ENCODE assay signal across 15 mouse cellular contexts in the genomic region with DNA sequence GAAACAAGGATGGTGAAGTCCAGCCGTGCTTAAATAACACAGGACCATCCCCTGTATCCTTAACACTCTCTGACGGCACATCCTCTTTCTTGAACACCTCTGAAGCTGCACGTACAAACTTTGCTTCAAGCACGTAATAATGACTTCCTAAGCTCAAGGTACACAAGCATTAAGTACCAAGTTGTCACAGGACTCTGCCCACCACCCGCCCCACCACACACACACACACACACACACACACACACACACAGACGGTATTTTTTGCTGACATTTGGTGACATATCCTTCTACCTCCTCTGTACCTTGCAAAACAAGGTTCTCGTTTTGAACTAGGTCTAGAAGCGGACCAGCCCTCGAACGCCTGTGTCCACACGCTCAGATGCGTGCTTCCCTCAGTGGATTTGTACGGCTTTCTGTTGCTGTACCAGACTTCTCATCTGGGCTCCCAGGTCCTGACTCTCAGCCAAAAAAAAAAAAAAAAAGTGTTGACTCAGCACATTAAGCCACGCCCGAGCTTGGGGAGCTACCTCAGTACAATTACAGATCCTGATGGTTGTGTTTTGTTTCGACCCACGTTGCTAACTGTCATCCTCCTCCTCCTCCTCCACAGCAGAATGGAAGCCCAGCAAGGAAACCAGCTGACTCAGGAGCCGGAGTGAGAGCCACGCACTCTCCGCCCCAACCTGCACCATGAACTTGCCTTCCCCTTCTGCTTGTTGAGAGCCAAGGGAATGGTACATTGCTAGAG.
A peak's percentile ranks its signal among the peaks of the same experiment; 100 is the strongest.
DNase-seq lines count a peak whose midpoint lies in the region; ATAC-seq and TF ChIP-seq lines count a peak whose summit lies in the region.
"Had no signal": no experiment of that assay in that cellular context is flagged by ENCODE, and none has a peak within 500 bp of the region (broad histone marks: within the 10 kb centered on the region; RNA-seq: fewer than 3 reads in every experiment).

No protein-coding gene starts in this region.

- H3K36me3 ChIP-seq in spleen, adult 2 months (ENCODE audit: control insufficient read depth, insufficient read depth, low read length), result no peaks in the 10 kb centered on the region; the same call in 1 of the 2 replicates
- peaks cover 10% of the 10 kb centered on the region; the same call in 1 of the 2 replicates for H3K36me3 ChIP-seq in small intestine, adult 2 months (ENCODE audit: control insufficient read depth, insufficient read depth, low read length)
- no peaks in the 10 kb centered on the region for H3K36me3 ChIP-seq in liver, embryonic 11.5 days (ENCODE audit: control insufficient read depth, insufficient read depth, low read length)
- H3K36me3 ChIP-seq: embryonic facial prominence, embryonic 15.5 days; neural tube, embryonic 15.5 days had no signal

- TF ChIP-seq CTCF in spleen, adult 2 months (IDR thresholded peaks at IDR 0.05; ENCODE audit: extremely low read depth, insufficient read depth, insufficient read length, insufficient replicate concordance), result no peak
- no peak for TF ChIP-seq CTCF in small intestine, adult 2 months (IDR thresholded peaks at IDR 0.05; ENCODE audit: extremely low read depth, insufficient read length, insufficient replicate concordance, low read depth, low read length)

- WGBS in spleen, adult 2 months, result 41% methylated on average over 20 of the region's 20 CpGs
- WGBS in small intestine, adult 2 months, result 62% methylated on average over 20 of the region's 20 CpGs
- WGBS in liver, embryonic 11.5 days, result 80% methylated on average over 20 of the region's 20 CpGs

- intact Hi-C loops in left cerebral cortex, postnatal 10 days (cut with DNase I), result no loop called here

- no peak for TF ChIP-seq POLR2A in spleen, adult 2 months (IDR thresholded peaks at IDR 0.05; ENCODE audit: low read depth, low read length)
- no peak for TF ChIP-seq POLR2A in small intestine, adult 2 months (IDR thresholded peaks at IDR 0.05; ENCODE audit: low read depth, low read length)

- H3K4me1 ChIP-seq in spleen, adult 2 months (ENCODE audit: control insufficient read depth, insufficient read depth, insufficient read length), result peaks cover 27% of the 10 kb centered on the region; the same call in 1 of the 2 replicates
- H3K4me1 ChIP-seq in small intestine, adult 2 months (ENCODE audit: control insufficient read depth, insufficient read depth, insufficient read length, low read length), result peaks cover 11% of the 10 kb centered on the region; the same call in 1 of the 2 replicates
- peaks cover 11% of the 10 kb centered on the region for H3K4me1 ChIP-seq in liver, embryonic 11.5 days (replicated peaks; ENCODE audit: control insufficient read depth, insufficient read depth, low read length)
- H3K4me1 ChIP-seq: neural tube, embryonic 15.5 days had no signal

- ATAC-seq in erythroblast, adult 5-6 weeks (replicated peaks; ENCODE audit: low FRiP score, poor library complexity, severe bottlenecking), result peak; percentile 67
- ATAC-seq in liver, embryonic 11.5 days (replicated peaks; ENCODE audit: low FRiP score), result no peak
- ATAC-seq: hindbrain, postnatal 0 days had no signal

- H3K9ac ChIP-seq in liver, embryonic 11.5 days (ENCODE audit: low read depth, low read length), result no peak overlapping the region
- H3K9ac ChIP-seq: embryonic facial prominence, embryonic 15.5 days; heart, embryonic 15.5 days; neural tube, embryonic 15.5 days had no signal

- H3K4me2 ChIP-seq in liver, embryonic 11.5 days, result no peak overlapping the region
- H3K4me2 ChIP-seq: embryonic facial prominence, embryonic 15.5 days; heart, embryonic 15.5 days; neural tube, embryonic 15.5 days had no signal

- no peak overlapping the region; the same call in 1 of the 2 replicates for H3K4me3 ChIP-seq in spleen, adult 2 months (ENCODE audit: extremely low read depth, insufficient read depth, insufficient read length)
- 0 out of 2 replicates have a peak overlapping the region, but pooled peaks have one; percentile 5 for H3K4me3 ChIP-seq in small intestine, adult 2 months (ENCODE audit: low read depth, low read length)
- H3K4me3 ChIP-seq in liver, embryonic 11.5 days (ENCODE audit: low read depth, low read length), result no peak overlapping the region
- H3K4me3 ChIP-seq: embryonic facial prominence, embryonic 15.5 days; heart, embryonic 15.5 days; neural tube, embryonic 15.5 days had no signal

- H3K27me3 ChIP-seq in spleen, adult 2 months (ENCODE audit: control insufficient read depth, insufficient read depth, low read length), result no peaks in the 10 kb centered on the region
- no peaks in the 10 kb centered on the region for H3K27me3 ChIP-seq in small intestine, adult 2 months (ENCODE audit: control insufficient read depth, insufficient read depth, low read length)
- no peaks in the 10 kb centered on the region for H3K27me3 ChIP-seq in liver, embryonic 11.5 days (replicated peaks; ENCODE audit: control insufficient read depth, insufficient read depth, low read length)
- H3K27me3 ChIP-seq: embryonic facial prominence, embryonic 15.5 days; heart, embryonic 15.5 days; neural tube, embryonic 15.5 days had no signal

- H3K9me3 ChIP-seq in liver, embryonic 11.5 days (ENCODE audit: control insufficient read depth, low read length), result no peaks in the 10 kb centered on the region
- H3K9me3 ChIP-seq: embryonic facial prominence, embryonic 15.5 days; heart, embryonic 15.5 days; neural tube, embryonic 15.5 days had no signal

- DNase-seq in spleen, adult 2 months (ENCODE audit: low read depth in 1 of 2, low spot score in 2 of 2), result no peak
- no peak for DNase-seq in spleen, postnatal 4 days (ENCODE audit: low spot score in 2 of 2)
- peak; percentile 38 for DNase-seq in ES-CJ7 (ENCODE audit: low read depth, low spot score)
- DNase-seq in left cerebral cortex, postnatal 10 days (ENCODE audit: extremely low spot score in 1 of 2, low spot score in 2 of 2), result no peak
- DNase-seq in frontal cortex, postnatal 14 days (ENCODE audit: low spot score in 2 of 2), result no peak
- DNase-seq in liver, embryonic 11.5 days (ENCODE audit: low spot score), result no peak
- DNase-seq: cerebellum, postnatal 36 days; lung, adult 2 months; midbrain, embryonic 14.5 days had no signal

- peak overlapping the region; percentile 49; the same call in 1 of the 2 replicates for H3K27ac ChIP-seq in spleen, adult 2 months (ENCODE audit: insufficient read depth, low read length)
- H3K27ac ChIP-seq in small intestine, adult 2 months (ENCODE audit: insufficient read depth, low read depth, low read length), result no peak overlapping the region
- no peak overlapping the region for H3K27ac ChIP-seq in liver, embryonic 11.5 days (ENCODE audit: low read depth, low read length)
- H3K27ac ChIP-seq: embryonic facial prominence, embryonic 15.5 days; heart, embryonic 15.5 days; hindbrain, postnatal 0 days; neural tube, embryonic 15.5 days had no signal
